Comparison of ENCODE assay signal across 20 mouse cellular contexts in genomic region chr12:85756455-85756854, GRCm38 (mm10). TPM values are rescaled to one million over a fixed set of nuclear protein-coding genes. Genes with fewer than 3 reads are reported as not detected.
"Had no signal": no experiment of that assay in that cellular context is flagged by ENCODE, and none has a peak within 500 bp of the region (broad histone marks: within the 10 kb centered on the region; RNA-seq: fewer than 3 reads in every experiment).

No protein-coding gene starts in this region.

- H3K27me3 ChIP-seq: lung, embryonic 15.5 days; midbrain, embryonic 13.5 days; midbrain, embryonic 15.5 days; neural tube, embryonic 12.5 days; stomach, embryonic 15.5 days had no signal

- H3K27ac ChIP-seq: lung, embryonic 15.5 days; macrophage; midbrain, embryonic 13.5 days; midbrain, embryonic 15.5 days; neural tube, embryonic 12.5 days; stomach, embryonic 15.5 days; stomach, postnatal 0 days had no signal

- H3K36me3 ChIP-seq: lung, embryonic 15.5 days; midbrain, embryonic 13.5 days; midbrain, embryonic 15.5 days; neural tube, embryonic 12.5 days; stomach, embryonic 15.5 days had no signal

- H3K4me1 ChIP-seq: megakaryocyte, embryonic 14.5 days; midbrain, embryonic 13.5 days; midbrain, embryonic 15.5 days; neural tube, embryonic 12.5 days; stomach, embryonic 15.5 days had no signal

- H3K9ac ChIP-seq: lung, embryonic 15.5 days; midbrain, embryonic 13.5 days; midbrain, embryonic 15.5 days; neural tube, embryonic 12.5 days; stomach, embryonic 15.5 days had no signal

- H3K4me2 ChIP-seq: lung, embryonic 15.5 days; midbrain, embryonic 11.5 days; midbrain, embryonic 13.5 days; midbrain, embryonic 15.5 days; neural tube, embryonic 12.5 days; stomach, embryonic 15.5 days had no signal

- H3K4me3 ChIP-seq: lung, embryonic 15.5 days; megakaryocyte, embryonic 14.5 days; midbrain, embryonic 13.5 days; midbrain, embryonic 15.5 days; neural tube, embryonic 12.5 days; stomach, embryonic 15.5 days had no signal

- ATAC-seq: lung, postnatal 0 days; midbrain, embryonic 13.5 days; midbrain, embryonic 15.5 days had no signal

- DNase-seq: lung, adult 2 months; lung, postnatal 14 days; lung, postnatal 36 days; right cerebral cortex, postnatal 14 days; thymus, adult 2 months; thymus, postnatal 25 days; thymus, postnatal 4 days had no signal

- H3K9me3 ChIP-seq: lung, embryonic 15.5 days; megakaryocyte, embryonic 14.5 days; midbrain, embryonic 13.5 days; midbrain, embryonic 15.5 days; neural tube, embryonic 12.5 days; stomach, embryonic 15.5 days had no signal

RNA-seq across cellular contexts. Expression of gene Flvcr2, which starts 10.1 kb away (rescaled TPM):
- total RNA-seq: megakaryocyte progenitor cell, adult 5-6 weeks; monocyte, adult 5-6 weeks; neutrophil, adult 5-6 weeks had no signal
